Mouse (Mus musculus) lung, adult 2 months (tissue): ENCODE data around the gene Zfp747. TPM values are rescaled to one million over a fixed set of nuclear protein-coding genes. Genes with fewer than 3 reads are reported as not detected.
"Not testable (repeated sequence)": the region's sequence is repeated elsewhere in the genome, so short reads cannot be mapped to it uniquely, and the experiment has no call there.

ENCODE experiments used
- DNase-seq: peaks from one replicate; pipeline ENCODE4 v3.0.0; 2022
- H3K4me1 ChIP-seq: fragments of 200-500 bp; 2 replicates; pipeline ENCODE4 v1.6.1; 2011; ENCODE audit warnings: low read length; ENCODE audit not compliant: control insufficient read depth, insufficient read depth
- H3K4me3 ChIP-seq: fragments of 200-500 bp; replicated peaks from 2 replicates; pipeline ENCODE3; 2011; ENCODE audit warnings: low read depth, mild to moderate bottlenecking, control low read depth, low read length; ENCODE audit errors: extremely low read depth
- CTCF ChIP-seq: fragments of 200-500 bp; IDR thresholded peaks from 2 replicates; pipeline ENCODE4 v1.5.1; 2011; ENCODE audit warnings: mild to moderate bottlenecking, low read length, control low read depth; ENCODE audit not compliant: insufficient read depth
- POLR2A ChIP-seq: fragments of 200-500 bp; IDR thresholded peaks from 2 replicates; pipeline ENCODE4 v1.6.1; 2011; ENCODE audit warnings: low read depth, mild to moderate bottlenecking, control low read depth, low read length, borderline replicate concordance; ENCODE audit errors: extremely low read depth
- WGBS: fragments of 180-500 bp; shearing (Covaris S2); methylation state at CpG from one replicate; pipeline ENCODE4 v1.1.7; 2018; 5-methylcytosine and 5-hydroxymethylcytosine counted together
- polyA plus RNA-seq: library from polyadenylated mRNA; depleted of rRNA; stranded (reverse); fragments of >200 nt; gene quantifications from 2 replicates; pipeline ENCODE4 v1.2.3, GENCODE M21; 2012; rRNA removed

The Zfp747 gene
- polyA plus RNA-seq, 1 experiment = 10.9 TPM

DNA sequence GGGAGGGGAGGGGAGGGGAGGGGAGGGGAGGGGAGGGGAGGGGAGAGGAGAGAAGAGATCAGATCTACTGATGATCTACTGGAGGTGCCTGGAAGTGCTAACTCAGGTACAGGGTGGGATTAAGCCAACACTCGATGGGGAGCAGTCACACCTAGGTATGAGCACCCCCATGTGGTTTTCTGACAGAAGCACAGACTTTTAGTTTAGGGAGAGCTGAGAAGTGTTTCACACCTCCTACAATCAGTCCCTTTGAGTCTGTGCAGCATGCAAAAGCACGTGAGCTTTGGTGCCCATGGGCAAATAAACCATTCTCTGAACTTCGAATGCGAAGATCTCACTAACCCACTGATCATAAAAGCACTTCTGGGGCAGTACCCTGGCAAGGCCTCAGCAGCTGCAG is 33.5 kb downstream of the Zfp747 start:
- no peaks in the 10 kb centered on the region; the same call in 1 of the 2 replicates for H3K4me1 ChIP-seq
- DNase-seq = no peak
- 48% methylated on average over 4 of the region's 4 CpGs for WGBS
- no peak overlapping the region for H3K4me3 ChIP-seq
- no peak for TF ChIP-seq POLR2A
- no peak for TF ChIP-seq CTCF

- not testable (repeated sequence) for H3K4me3 ChIP-seq, DNase-seq, H3K4me1 ChIP-seq
- 72% methylated on average over 6 of the region's 6 CpGs for WGBS
Measured at GRCm38 (mm10) chr7:127341861-127342260, 34.0 kb downstream of the Zfp747 start.

DNA sequence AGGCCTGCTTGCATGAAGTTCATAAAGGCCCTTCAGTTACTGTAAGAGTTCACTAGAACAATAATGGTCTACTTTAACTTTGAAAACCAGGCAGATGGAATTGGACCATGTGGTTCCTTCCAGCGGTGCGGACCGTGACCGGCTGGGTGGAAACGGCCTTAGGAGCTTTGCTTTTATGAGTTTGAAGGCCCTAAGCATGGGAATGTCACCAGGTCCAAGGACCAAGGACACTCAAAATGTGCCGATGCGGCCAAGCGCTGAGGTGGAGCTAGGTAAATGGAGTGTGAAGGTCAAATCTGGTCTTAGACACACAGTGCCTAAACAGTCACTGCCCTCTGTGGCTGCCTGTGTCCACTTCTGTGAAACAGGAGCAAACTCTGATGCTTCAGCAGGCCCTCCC is 34.5 kb downstream of the Zfp747 start:
- no peak for DNase-seq
- Histone ChIP-seq H3K4me1 (no peaks in the 10 kb centered on the region), H3K4me3 (no peak overlapping the region)
- TF ChIP-seq POLR2A = no peak
- TF ChIP-seq CTCF = no peak
- 93% methylated on average over 8 of the region's 8 CpGs for WGBS

DNA sequence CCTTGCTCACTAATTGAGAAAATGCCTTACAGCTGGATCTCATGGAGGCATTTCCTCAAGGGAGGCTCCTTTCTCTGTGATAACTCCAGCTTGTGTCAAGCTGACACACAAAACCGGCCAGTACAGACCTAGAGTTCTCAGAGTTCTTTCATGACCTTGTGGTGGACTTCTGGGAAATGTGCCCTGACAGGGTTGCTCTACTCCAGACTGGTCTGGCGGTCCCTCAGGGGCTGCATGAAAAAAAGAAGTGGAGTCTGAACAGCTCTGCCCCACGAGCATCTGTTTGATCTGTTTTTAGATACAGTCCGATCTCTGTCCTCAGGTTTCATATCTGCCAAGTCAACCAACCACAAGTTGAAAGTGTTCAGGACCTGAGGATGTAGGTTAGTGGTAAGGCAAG is 38.2 kb downstream of the Zfp747 start:
- no peak for TF ChIP-seq CTCF
- TF ChIP-seq POLR2A = no peak
- Histone ChIP-seq H3K4me1 (no peaks in the 10 kb centered on the region), H3K4me3 (no peak overlapping the region)
- no peak for DNase-seq
- WGBS = 55% methylated on average over 4 of the region's 4 CpGs

- Histone ChIP-seq H3K4me1 (no peaks in the 10 kb centered on the region), H3K4me3 (no peak overlapping the region)
- WGBS = 59% methylated on average over 4 of the region's 4 CpGs
- TF ChIP-seq POLR2A = no peak
- no peak for TF ChIP-seq CTCF
- DNase-seq = no peak
Measured at GRCm38 (mm10) chr7:127335604-127336003, 40.2 kb downstream of the Zfp747 start.

GRCm38 (mm10) chr7:127333240-127333639 is 42.6 kb downstream of the Zfp747 start:
- H3K4me1 ChIP-seq = no peaks in the 10 kb centered on the region
- no peak for DNase-seq
- no peak overlapping the region for H3K4me3 ChIP-seq
- 83% methylated on average over 6 of the region's 6 CpGs for WGBS
- TF ChIP-seq CTCF (no peak), POLR2A (no peak)

DNA sequence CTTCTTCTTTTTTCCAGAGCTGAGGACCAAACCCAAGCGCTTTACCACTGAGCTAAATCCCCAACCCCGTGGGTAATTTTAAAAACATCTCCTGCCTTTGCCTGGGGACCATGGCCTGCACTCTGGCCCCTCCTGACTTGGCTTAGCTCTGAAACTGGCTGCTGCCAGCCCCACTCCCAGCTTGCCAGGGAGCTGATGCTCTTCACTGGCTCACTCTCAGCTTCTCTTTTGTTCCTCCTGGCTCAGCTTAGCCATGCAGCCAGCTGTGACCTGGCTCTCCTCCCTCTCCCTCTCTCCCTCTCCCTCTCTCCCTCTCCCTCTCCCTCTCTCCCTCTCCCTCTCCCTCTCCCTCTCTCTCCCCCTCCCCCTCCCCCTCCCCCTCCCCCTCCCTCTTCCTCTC is 49.2 kb downstream of the Zfp747 start:
- TF ChIP-seq CTCF (no peak), POLR2A (no peak)

GRCm38 (mm10) chr7:127325550-127325949 is 50.3 kb downstream of the Zfp747 start:
- DNase-seq = no peak
- H3K4me1 ChIP-seq = no peaks in the 10 kb centered on the region
- no peak overlapping the region for H3K4me3 ChIP-seq
- WGBS = 77% methylated on average over 8 of the region's 8 CpGs
- no peak for TF ChIP-seq POLR2A
- TF ChIP-seq CTCF = no peak

More for the DNA sequence above, 49.2 kb downstream of the Zfp747 start:
- 59% methylated on average over 2 of the region's 2 CpGs for WGBS
- H3K4me3 ChIP-seq = no peak overlapping the region
- no peaks in the 10 kb centered on the region for H3K4me1 ChIP-seq
- no peak for DNase-seq

GRCm38 (mm10) chr7:127324944-127325343 is 50.9 kb downstream of the Zfp747 start:
- no peak for DNase-seq
- H3K4me1 ChIP-seq = no peaks in the 10 kb centered on the region
- no peak for TF ChIP-seq POLR2A
- no peak for TF ChIP-seq CTCF
- 67% methylated on average over 7 of the region's 7 CpGs for WGBS
- no peak overlapping the region for H3K4me3 ChIP-seq

Other genes with a start within 250 kb of the Zfp747 start
- 11.8 and 13.2 TPM in 2 replicates for gene Spn, start 238.2 kb downstream of the Zfp747 start, polyA plus RNA-seq
- gene Cd2bp2, start 180.0 kb downstream of the Zfp747 start, polyA plus RNA-seq = 20.7 and 31.0 TPM in 2 replicates
- gene Tbc1d10b, start 167.6 kb downstream of the Zfp747 start, polyA plus RNA-seq = 30.3 and 32.9 TPM in 2 replicates
- 1.3 and 135 TPM in 2 replicates for gene Mylpf, start 167.2 kb downstream of the Zfp747 start, polyA plus RNA-seq
- 8.9 and 11.6 TPM in 2 replicates for gene Zfp553, start 143.0 kb downstream of the Zfp747 start, polyA plus RNA-seq
- 26.5 and 28.5 TPM in 2 replicates for gene Sept1, start 142.9 kb downstream of the Zfp747 start, polyA plus RNA-seq
- gene Zfp771, start 131.8 kb downstream of the Zfp747 start, polyA plus RNA-seq = 57.4 and 82.8 TPM in 2 replicates
- 17.6 and 17.9 TPM in 2 replicates for gene Dctpp1, start 115.3 kb downstream of the Zfp747 start, polyA plus RNA-seq
- 15.4 and 16.2 TPM in 2 replicates for gene Sephs2, start 102.0 kb downstream of the Zfp747 start, polyA plus RNA-seq
- 28.2 and 36.9 TPM in 2 replicates for gene Itgal, start 79.8 kb downstream of the Zfp747 start, polyA plus RNA-seq
- 31.7 and 35.5 TPM in 2 replicates for gene Zfp768, start 30.5 kb downstream of the Zfp747 start, polyA plus RNA-seq
- 4.1 and 5.1 TPM in 2 replicates for gene 9130019O22Rik, start 11.1 kb upstream of the Zfp747 start, polyA plus RNA-seq
- gene E430018J23Rik, start 17.6 kb upstream of the Zfp747 start, polyA plus RNA-seq = 7.6 TPM in 2 replicates
- gene Zfp764, start 30.8 kb upstream of the Zfp747 start, polyA plus RNA-seq = 7.5 and 8.5 TPM in 2 replicates
- 22.6 and 23.0 TPM in 2 replicates for gene Zfp688, start 46.0 kb upstream of the Zfp747 start, polyA plus RNA-seq
- 4.9 and 5.6 TPM in 2 replicates for gene Zfp689, start 73.1 kb upstream of the Zfp747 start, polyA plus RNA-seq
- gene Prr14, start 83.6 kb upstream of the Zfp747 start, polyA plus RNA-seq = 80.2 and 89.0 TPM in 2 replicates
- 32.0 and 42.2 TPM in 2 replicates for gene Fbrs, start 103.1 kb upstream of the Zfp747 start, polyA plus RNA-seq
- gene Srcap, start 135.9 kb upstream of the Zfp747 start, polyA plus RNA-seq = 27.0 and 32.8 TPM in 2 replicates
- gene Gm42715, start 143.5 kb upstream of the Zfp747 start, polyA plus RNA-seq = 8.1 and 10.0 TPM in 2 replicates
- 1.7 and 4.2 TPM in 2 replicates for gene Tmem265, start 185.3 kb upstream of the Zfp747 start, polyA plus RNA-seq
- 54.9 and 70.9 TPM in 2 replicates for gene Phkg2, start 197.3 kb upstream of the Zfp747 start, polyA plus RNA-seq
- gene Ccdc189, start 212.5 kb upstream of the Zfp747 start, polyA plus RNA-seq = 14.0 and 16.5 TPM in 2 replicates
- gene Rnf40, start 212.7 kb upstream of the Zfp747 start, polyA plus RNA-seq = 26.1 and 32.8 TPM in 2 replicates
- 13.9 and 15.4 TPM in 2 replicates for gene Zfp629, start 239.7 kb upstream of the Zfp747 start, polyA plus RNA-seq